Comparison of ENCODE assay signal across 18 mouse cellular contexts in the genomic region with DNA sequence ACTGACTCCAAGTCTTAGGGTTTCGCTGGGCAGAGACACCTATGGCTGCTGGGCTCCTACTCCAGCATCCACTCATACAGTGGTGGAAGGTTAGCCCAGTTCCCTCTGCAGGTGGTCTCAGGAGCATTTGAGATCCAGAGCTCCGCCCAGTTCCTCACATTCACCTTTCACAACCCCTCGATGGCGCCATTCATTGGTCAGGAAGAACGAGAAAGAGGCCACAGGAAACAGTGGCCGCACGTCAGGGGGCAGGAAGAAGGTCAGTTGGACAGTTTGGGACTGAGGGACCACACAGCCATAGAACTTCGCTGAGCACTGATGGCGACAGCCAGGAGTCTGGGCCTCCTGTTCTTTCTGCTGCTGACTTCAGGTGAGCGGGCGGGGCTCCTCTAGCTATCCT. TPM values are rescaled to one million over a fixed set of nuclear protein-coding genes. Genes with fewer than 3 reads are reported as not detected.
A peak's percentile ranks its signal among the peaks of the same experiment; 100 is the strongest.
DNase-seq lines count a peak whose midpoint lies in the region; ATAC-seq lines count a peak whose summit lies in the region.
"Had no signal": no experiment of that assay in that cellular context is flagged by ENCODE, and none has a peak within 500 bp of the region (broad histone marks: within the 10 kb centered on the region; RNA-seq: fewer than 3 reads in every experiment).

A gene (plus strand): TSS at position 242 of the 400 bp plus-strand sequence.

- H3K4me3 ChIP-seq in hindbrain, embryonic 10.5 days: no peak within 1 kb of the TSS
- H3K4me3 ChIP-seq in hindbrain, embryonic 14.5 days (replicated peaks; ENCODE audit: low read length): no peak within 1 kb of the TSS
- no peak within 1 kb of the TSS for H3K4me3 ChIP-seq in neural tube, embryonic 13.5 days
- H3K4me3 ChIP-seq: myocyte; stomach, embryonic 15.5 days had no signal

- peak within 1 kb of the TSS; percentile 13 for H3K27ac ChIP-seq in hindbrain, embryonic 10.5 days
- H3K27ac ChIP-seq in hindbrain, embryonic 14.5 days: no peak within 1 kb of the TSS
- H3K27ac ChIP-seq in neural tube, embryonic 13.5 days (replicated peaks): peak within 1 kb of the TSS; percentile 57; the same call in 1 of the 2 replicates
- H3K27ac ChIP-seq: stomach, embryonic 15.5 days had no signal

- H3K4me2 ChIP-seq in hindbrain, embryonic 14.5 days (replicated peaks): no peak within 1 kb of the TSS
- no peak within 1 kb of the TSS for H3K4me2 ChIP-seq in neural tube, embryonic 13.5 days
- H3K4me2 ChIP-seq: stomach, embryonic 15.5 days had no signal

- no peak for ATAC-seq in hindbrain, embryonic 14.5 days (ENCODE audit: low FRiP score)
- ATAC-seq in neural tube, embryonic 13.5 days (ENCODE audit: low read depth): 0 out of 2 replicates have a peak, but pooled peaks have one; percentile 16
- ATAC-seq in megakaryocyte progenitor cell, adult 5-6 weeks (replicated peaks; ENCODE audit: poor library complexity): peak; percentile 22
- ATAC-seq: intestine, embryonic 16.5 days; lung, postnatal 0 days had no signal

- DNase-seq in hindbrain, embryonic 10.5 days (ENCODE audit: low spot score): no peak
- no peak for DNase-seq in hindbrain, embryonic 14.5 days (ENCODE audit: low spot score)
- no peak for DNase-seq in neural tube, embryonic 10.5 days (ENCODE audit: extremely low spot score, low spot score)
- DNase-seq in cerebellum, postnatal 14 days: no peak
- DNase-seq in gastrocnemius, postnatal 10 days: no peak
- no peak for DNase-seq in layer of hippocampus, adult 18-20 months (ENCODE audit: low spot score in 2 of 2)
- DNase-seq: adrenal gland, adult 2 months; cerebellum, adult 8-10 months; embryo, embryonic 11 days; kidney, postnatal 36 days; right cerebral cortex, postnatal 4 days; thymus, postnatal 36 days had no signal

- WGBS in hindbrain, embryonic 10.5 days: 81% methylated on average over 11 of the region's 11 CpGs
- WGBS in hindbrain, embryonic 14.5 days: 83% methylated on average over 11 of the region's 11 CpGs
- 83% methylated on average over 11 of the region's 11 CpGs for WGBS in neural tube, embryonic 13.5 days

- no peaks in the 10 kb centered on the region for H3K9me3 ChIP-seq in hindbrain, embryonic 10.5 days
- no peaks in the 10 kb centered on the region for H3K9me3 ChIP-seq in hindbrain, embryonic 14.5 days (ENCODE audit: control insufficient read depth, low read length)
- H3K9me3 ChIP-seq in neural tube, embryonic 13.5 days: no peaks in the 10 kb centered on the region
- H3K9me3 ChIP-seq: stomach, embryonic 15.5 days had no signal

- H3K4me1 ChIP-seq in hindbrain, embryonic 10.5 days (replicated peaks): peaks cover 24% of the 10 kb centered on the region
- H3K4me1 ChIP-seq in hindbrain, embryonic 14.5 days (replicated peaks; ENCODE audit: control insufficient read depth, insufficient read depth, low read length): no peaks in the 10 kb centered on the region; the same call in 1 of the 2 replicates
- 0 out of 2 replicates have a peak, but pooled peaks cover 4% of the 10 kb centered on the region for H3K4me1 ChIP-seq in neural tube, embryonic 13.5 days (replicated peaks)

- no peaks in the 10 kb centered on the region for H3K27me3 ChIP-seq in hindbrain, embryonic 10.5 days (ENCODE audit: insufficient read depth, poor library complexity, severe bottlenecking)
- no peaks in the 10 kb centered on the region for H3K27me3 ChIP-seq in hindbrain, embryonic 14.5 days (ENCODE audit: control insufficient read depth, insufficient read depth, low read length)
- H3K27me3 ChIP-seq in neural tube, embryonic 13.5 days: no peaks in the 10 kb centered on the region
- H3K27me3 ChIP-seq: stomach, embryonic 15.5 days had no signal

- peaks cover 37% of the 10 kb centered on the region for H3K36me3 ChIP-seq in hindbrain, embryonic 10.5 days
- H3K36me3 ChIP-seq in hindbrain, embryonic 14.5 days (replicated peaks; ENCODE audit: control insufficient read depth, insufficient read depth): peaks cover 31% of the 10 kb centered on the region
- H3K36me3 ChIP-seq in neural tube, embryonic 13.5 days: peaks cover 37% of the 10 kb centered on the region
- H3K36me3 ChIP-seq: stomach, embryonic 15.5 days had no signal

- H3K9ac ChIP-seq in hindbrain, embryonic 14.5 days: no peak within 1 kb of the TSS
- no peak within 1 kb of the TSS; the same call in 1 of the 2 replicates for H3K9ac ChIP-seq in neural tube, embryonic 13.5 days
- H3K9ac ChIP-seq: stomach, embryonic 15.5 days had no signal

RNA-seq across cellular contexts. Expression of the gene that starts here (rescaled TPM):
- polyA plus RNA-seq in hindbrain, embryonic 10.5 days (2016; fragmentation: Nextera tagmentation; extraction: Ambion mirVana): 3.2 and 3.5 TPM in 2 replicates
- 1.1 and 1.2 TPM in 2 replicates for polyA plus RNA-seq in hindbrain, embryonic 14.5 days (2014; fragmentation: Nextera tagmentation; extraction: Ambion mirVana)
- polyA plus RNA-seq in neural tube, embryonic 13.5 days (2015; fragmentation: Nextera tagmentation; extraction: Ambion mirVana): 1.4 and 1.5 TPM in 2 replicates
- 106 and 111 TPM in 2 replicates for total RNA-seq in megakaryocyte progenitor cell, adult 5-6 weeks (2015)
- total RNA-seq in megakaryocyte progenitor cell, adult 5-6 weeks (2017): 178 and 215 TPM in 2 replicates
- total RNA-seq in gastrocnemius, postnatal 10 days (2021): 1 to 10 TPM in 1 of 2 experiments, under 1 TPM in 1; 0.80 to 1.2 TPM
- total RNA-seq in layer of hippocampus, adult 18-20 months (2021): under 1 TPM in 1 of 2 experiments, not detected in 1; 0.48 TPM

Comparison
In these comparisons a context has a peak if more than half of its experiments do, and no peak if none do; other contexts are left out.
1. RNA of the gene that starts here (total RNA-seq): 106 to 215 TPM in megakaryocyte progenitor cell, adult 5-6 weeks; 0.80 to 1.2 TPM in gastrocnemius, postnatal 10 days and 0.48 TPM in layer of hippocampus, adult 18-20 months; every median in the first group is over 10 times any median in the second.